Comparison of ENCODE assay signal across 8 mouse cellular contexts in genomic region chr5:139391309-139391990, GRCm38 (mm10). TPM values are rescaled to one million over a fixed set of nuclear protein-coding genes. Genes with fewer than 3 reads are reported as not detected.
DNase-seq lines count a peak whose midpoint lies in the region; ATAC-seq and TF ChIP-seq lines count a peak whose summit lies in the region.

No protein-coding gene starts in this region.

- peaks cover 31% of the 10 kb centered on the region for H3K4me1 ChIP-seq in cerebellum, adult 2 months (ENCODE audit: control insufficient read depth, insufficient read depth, low read length)
- H3K4me1 ChIP-seq in heart, embryonic 13.5 days: peaks cover 53% of the 10 kb centered on the region
- H3K4me1 ChIP-seq in liver, embryonic 13.5 days (replicated peaks): peaks cover 92% of the 10 kb centered on the region

- H3K27me3 ChIP-seq in cerebellum, adult 2 months (ENCODE audit: control insufficient read depth, insufficient read depth, low read length): no peaks in the 10 kb centered on the region
- no peaks in the 10 kb centered on the region for H3K27me3 ChIP-seq in heart, embryonic 13.5 days (replicated peaks)
- H3K27me3 ChIP-seq in liver, embryonic 13.5 days: no peaks in the 10 kb centered on the region

- DNase-seq in cerebellum, adult 2 months: peak; percentile 45 to 49
- DNase-seq in cerebellum, adult 8-10 months: no peak
- DNase-seq in left cerebral cortex, postnatal 4 days: peak; percentile 76
- DNase-seq in left cerebral cortex, adult 8-10 months (ENCODE audit: low spot score in 2 of 2): no peak
- no peak for DNase-seq in liver, embryonic 13.5 days
- no peak for DNase-seq in embryo, embryonic 9.5 days (ENCODE audit: extremely low spot score)

- TF ChIP-seq CTCF in cerebellum, adult 2 months (IDR thresholded peaks at IDR 0.05; ENCODE audit: borderline replicate concordance, insufficient read depth, low read depth, low read length): no peak

- intact Hi-C loops in left cerebral cortex, postnatal 4 days (cut with DNase I): no loop called here

- 23% methylated on average over 11 of the region's 11 CpGs for WGBS in cerebellum, adult 2 months
- WGBS in heart, embryonic 13.5 days: 71% methylated on average over 11 of the region's 11 CpGs
- WGBS in liver, embryonic 13.5 days (ENCODE audit: insufficient replicate concordance): 79% methylated on average over 11 of the region's 11 CpGs

- H3K4me3 ChIP-seq in cerebellum, adult 2 months (replicated peaks; ENCODE audit: insufficient read depth, low read depth, low read length): no peak overlapping the region
- peak overlapping the region; percentile 24 for H3K4me3 ChIP-seq in heart, embryonic 13.5 days
- peak overlapping the region; percentile 76 for H3K4me3 ChIP-seq in liver, embryonic 13.5 days (replicated peaks)

- H3K27ac ChIP-seq in cerebellum, adult 2 months (ENCODE audit: insufficient read depth, low read length): peak overlapping the region; percentile 16
- H3K27ac ChIP-seq in heart, embryonic 13.5 days (replicated peaks): peak overlapping the region; percentile 31; the same call in 1 of the 2 replicates
- peak overlapping the region; percentile 100 for H3K27ac ChIP-seq in liver, embryonic 13.5 days

- H3K9me3 ChIP-seq in heart, embryonic 13.5 days: no peaks in the 10 kb centered on the region
- H3K9me3 ChIP-seq in liver, embryonic 13.5 days (replicated peaks): no peaks in the 10 kb centered on the region

- H3K4me2 ChIP-seq in heart, embryonic 13.5 days: peak overlapping the region; percentile 51
- peak overlapping the region; percentile 89 for H3K4me2 ChIP-seq in liver, embryonic 13.5 days

- H3K36me3 ChIP-seq in heart, embryonic 13.5 days: peaks cover 23% of the 10 kb centered on the region
- H3K36me3 ChIP-seq in liver, embryonic 13.5 days: peaks cover 59% of the 10 kb centered on the region

- H3K9ac ChIP-seq in heart, embryonic 13.5 days: peak overlapping the region; percentile 50
- peak overlapping the region; percentile 97 for H3K9ac ChIP-seq in liver, embryonic 13.5 days

- ATAC-seq in heart, embryonic 13.5 days (ENCODE audit: extremely low read depth, insufficient number of reproducible peaks, low FRiP score, low TSS enrichment): no peak
- ATAC-seq in liver, embryonic 13.5 days (ENCODE audit: low read depth): no peak
- ATAC-seq in monocyte, adult 5-6 weeks (replicated peaks; ENCODE audit: insufficient number of reproducible peaks, low FRiP score, low TSS enrichment, poor library complexity, severe bottlenecking): no peak

- no peak for TF ChIP-seq POLR2A in cerebellum, adult 2 months (IDR thresholded peaks at IDR 0.05; ENCODE audit: borderline replicate concordance, insufficient read depth, low read length)

RNA-seq across cellular contexts. Expression of gene C130050O18Rik, which starts 13.6 kb away (rescaled TPM):
- polyA plus RNA-seq in cerebellum, adult 2 months (2012; rRNA removed): 0.21 and 0.25 TPM in 2 replicates
- not detected for total RNA-seq in left cerebral cortex, postnatal 4 days (2021)
- 1 to 10 TPM in 1 of 4 experiments, under 1 TPM in 3; 0.32 to 1.5 (median 0.70) TPM for total RNA-seq in left cerebral cortex, adult 8-10 months (2022)
- 0.24 and 0.34 TPM in 2 replicates for polyA plus RNA-seq in heart, embryonic 13.5 days (2015; fragmentation: Nextera tagmentation; extraction: Ambion mirVana)
- polyA plus RNA-seq in liver, embryonic 13.5 days (2015; fragmentation: Nextera tagmentation; extraction: Ambion mirVana): 0.89 and 1.1 TPM in 2 replicates
- total RNA-seq in monocyte, adult 5-6 weeks (2017): 28.4 to 51.7 TPM (median 32.7 TPM) in 3 replicates

RNA-seq across cellular contexts. Expression of gene Gpr146, which starts 14.0 kb away (rescaled TPM):
- 16.4 and 17.3 TPM in 2 replicates for polyA plus RNA-seq in cerebellum, adult 2 months (2012; rRNA removed)
- total RNA-seq in left cerebral cortex, postnatal 4 days (2021): 1 to 10 TPM; 2.2 to 2.5 TPM
- total RNA-seq in left cerebral cortex, adult 8-10 months (2022): 10 to 100 TPM; 15.9 to 17.1 (median 16.4) TPM
- 7.0 and 8.8 TPM in 2 replicates for polyA plus RNA-seq in heart, embryonic 13.5 days (2015; fragmentation: Nextera tagmentation; extraction: Ambion mirVana)
- polyA plus RNA-seq in liver, embryonic 13.5 days (2015; fragmentation: Nextera tagmentation; extraction: Ambion mirVana): 18.8 and 20.2 TPM in 2 replicates
- total RNA-seq in monocyte, adult 5-6 weeks (2017): 6.9 to 10.8 TPM (median 9.8 TPM) in 3 replicates

RNA-seq across cellular contexts. Expression of gene Gper1, which starts 31.5 kb away (rescaled TPM):
- polyA plus RNA-seq in cerebellum, adult 2 months (2012; rRNA removed): 4.0 and 4.4 TPM in 2 replicates
- 1 to 10 TPM; 3.0 to 3.2 TPM for total RNA-seq in left cerebral cortex, postnatal 4 days (2021)
- total RNA-seq in left cerebral cortex, adult 8-10 months (2022): 1 to 10 TPM; 2.5 to 3.7 (median 3.3) TPM
- polyA plus RNA-seq in heart, embryonic 13.5 days (2015; fragmentation: Nextera tagmentation; extraction: Ambion mirVana): 0.90 and 1.2 TPM in 2 replicates
- polyA plus RNA-seq in liver, embryonic 13.5 days (2015; fragmentation: Nextera tagmentation; extraction: Ambion mirVana): 0.17 and 0.31 TPM in 2 replicates
- total RNA-seq in monocyte, adult 5-6 weeks (2017): 0.53 to 1.3 TPM in 2 of 3 replicates, not detected in the other

RNA-seq across cellular contexts. Expression of gene Cyp2w1, which starts 39.0 kb away (rescaled TPM):
- polyA plus RNA-seq in cerebellum, adult 2 months (2012; rRNA removed): not detected in 2 replicates
- total RNA-seq in left cerebral cortex, postnatal 4 days (2021): not detected
- not detected for total RNA-seq in left cerebral cortex, adult 8-10 months (2022)
- polyA plus RNA-seq in heart, embryonic 13.5 days (2015; fragmentation: Nextera tagmentation; extraction: Ambion mirVana): not detected in 2 replicates
- not detected in 2 replicates for polyA plus RNA-seq in liver, embryonic 13.5 days (2015; fragmentation: Nextera tagmentation; extraction: Ambion mirVana)
- not detected in 3 replicates for total RNA-seq in monocyte, adult 5-6 weeks (2017)

RNA-seq across cellular contexts. Expression of gene Cox19, which starts 40.2 kb away (rescaled TPM):
- polyA plus RNA-seq in cerebellum, adult 2 months (2012; rRNA removed): 87.4 and 91.1 TPM in 2 replicates
- total RNA-seq in left cerebral cortex, postnatal 4 days (2021): 10 to 100 TPM; 87.8 to 89.3 TPM
- 10 to 100 TPM; 59.2 to 62.6 (median 61.3) TPM for total RNA-seq in left cerebral cortex, adult 8-10 months (2022)
- polyA plus RNA-seq in heart, embryonic 13.5 days (2015; fragmentation: Nextera tagmentation; extraction: Ambion mirVana): 68.4 and 75.8 TPM in 2 replicates
- polyA plus RNA-seq in liver, embryonic 13.5 days (2015; fragmentation: Nextera tagmentation; extraction: Ambion mirVana): 68.5 and 72.3 TPM in 2 replicates
- total RNA-seq in monocyte, adult 5-6 weeks (2017): 9.5 to 46.4 TPM (median 15.2 TPM) in 3 replicates

Comparison
In these comparisons a context has a peak if more than half of its experiments do, and no peak if none do; other contexts are left out.
1. DNase-seq: peak in cerebellum, adult 2 months (2 of 2) and left cerebral cortex, postnatal 4 days (single experiment); none in cerebellum, adult 8-10 months (single experiment), left cerebral cortex, adult 8-10 months (0 of 2), liver, embryonic 13.5 days (single experiment) and embryo, embryonic 9.5 days (single experiment).
2. H3K27ac ChIP-seq: peak in every context shown above with its lines; median percentile 100 in liver, embryonic 13.5 days; 31 in heart, embryonic 13.5 days; 16 in cerebellum, adult 2 months.
3. RNA of gene C130050O18Rik, which starts 13.6 kb away (total RNA-seq): 28.4 to 51.7 TPM in monocyte, adult 5-6 weeks; 0.32 to 1.5 TPM in left cerebral cortex, adult 8-10 months and not detected in left cerebral cortex, postnatal 4 days; every median in the first group is over 10 times any median in the second.